Comparison of ENCODE assay signal across 8 mouse cellular contexts in the genomic region with DNA sequence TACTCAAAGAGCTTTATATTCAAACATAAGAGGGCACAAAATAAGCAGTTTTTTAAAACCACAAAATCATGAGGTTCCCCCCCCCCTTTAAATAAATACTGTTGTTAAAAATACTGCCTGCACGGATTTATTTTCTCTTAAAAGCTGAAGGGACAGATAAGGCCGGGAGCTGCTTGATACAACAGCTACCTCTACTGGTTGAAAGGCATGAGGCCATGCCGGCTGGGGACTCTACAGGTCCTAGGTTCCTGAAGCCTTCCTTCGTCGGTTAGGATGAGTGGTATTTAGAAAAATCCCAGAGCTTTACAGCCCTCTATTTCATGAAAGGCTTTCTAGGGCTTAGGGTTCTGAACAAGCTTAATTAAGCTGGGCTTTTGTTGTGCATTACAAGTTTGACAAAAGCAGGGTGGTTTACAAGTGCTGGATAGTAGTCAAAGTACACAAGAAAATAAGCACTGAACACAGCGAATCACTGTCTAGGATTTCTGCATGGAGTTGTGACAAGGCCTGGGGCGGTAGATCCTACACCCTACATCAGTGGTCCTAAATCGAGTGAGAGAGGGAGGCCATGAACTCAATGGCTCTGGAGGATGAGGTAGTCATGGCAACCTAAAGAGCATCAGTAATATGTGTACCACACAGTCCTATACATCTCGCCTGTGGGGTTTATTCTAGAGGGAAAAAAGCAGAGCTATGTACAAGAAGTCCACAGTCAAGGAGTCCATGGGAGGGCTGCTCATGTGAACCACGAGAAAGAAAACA.
DNase-seq lines count a peak whose midpoint lies in the region; ATAC-seq and TF ChIP-seq lines count a peak whose summit lies in the region.
"Had no signal": no experiment of that assay in that cellular context is flagged by ENCODE, and none has a peak within 500 bp of the region (broad histone marks: within the 10 kb centered on the region; RNA-seq: fewer than 3 reads in every experiment).

No protein-coding gene starts in this region.

- H3K9ac ChIP-seq in hindbrain, postnatal 0 days (replicated peaks; ENCODE audit: low read length): no peak overlapping the region
- no peak overlapping the region for H3K9ac ChIP-seq in stomach, embryonic 14.5 days (replicated peaks; ENCODE audit: low read depth, low read length)
- H3K9ac ChIP-seq: limb, embryonic 15.5 days had no signal

- WGBS in embryonic facial prominence, embryonic 10.5 days: 48% methylated on average over 10 of the region's 10 CpGs
- WGBS in hindbrain, postnatal 0 days: 24% methylated on average over 10 of the region's 10 CpGs
- WGBS in stomach, embryonic 14.5 days: 46% methylated on average over 10 of the region's 10 CpGs

- H3K4me1 ChIP-seq in embryonic facial prominence, embryonic 10.5 days: no peaks in the 10 kb centered on the region
- H3K4me1 ChIP-seq in hindbrain, postnatal 0 days (ENCODE audit: insufficient read depth, low read length): no peaks in the 10 kb centered on the region
- no peaks in the 10 kb centered on the region for H3K4me1 ChIP-seq in stomach, embryonic 14.5 days (ENCODE audit: control insufficient read depth, insufficient read depth, low read length)
- H3K4me1 ChIP-seq: limb, embryonic 15.5 days had no signal

- no peaks in the 10 kb centered on the region for H3K36me3 ChIP-seq in embryonic facial prominence, embryonic 10.5 days (replicated peaks)
- no peaks in the 10 kb centered on the region for H3K36me3 ChIP-seq in hindbrain, postnatal 0 days (ENCODE audit: insufficient read depth, low read length)
- H3K36me3 ChIP-seq in stomach, embryonic 14.5 days (ENCODE audit: control insufficient read depth, insufficient read depth, low read length): no peaks in the 10 kb centered on the region
- H3K36me3 ChIP-seq: limb, embryonic 15.5 days had no signal

- DNase-seq in left cerebral cortex, adult 18-20 months (ENCODE audit: low spot score in 2 of 2): peak; percentile 42 to 50
- DNase-seq in left cerebral cortex, adult 11 months (ENCODE audit: low spot score): no peak
- peak; percentile 61 for DNase-seq in adipocyte (ENCODE audit: low spot score)
- peak; percentile 42 for DNase-seq in embryonic facial prominence, embryonic 10.5 days (ENCODE audit: low spot score)
- DNase-seq in hindbrain, postnatal 0 days (ENCODE audit: low spot score): peak; percentile 79
- DNase-seq in lung, postnatal 10 days: peak; percentile 65

- H3K4me2 ChIP-seq in hindbrain, postnatal 0 days (ENCODE audit: low read depth, low read length): no peak overlapping the region
- no peak overlapping the region for H3K4me2 ChIP-seq in stomach, embryonic 14.5 days (replicated peaks; ENCODE audit: low read depth, low read length)
- H3K4me2 ChIP-seq: limb, embryonic 15.5 days had no signal

- H3K27me3 ChIP-seq in embryonic facial prominence, embryonic 10.5 days (replicated peaks; ENCODE audit: low read depth, poor library complexity, severe bottlenecking): peaks cover 8% of the 10 kb centered on the region; the same call in 1 of the 2 replicates
- H3K27me3 ChIP-seq in hindbrain, postnatal 0 days (ENCODE audit: insufficient read depth, low read length): no peaks in the 10 kb centered on the region
- no peaks in the 10 kb centered on the region for H3K27me3 ChIP-seq in stomach, embryonic 14.5 days (ENCODE audit: control insufficient read depth, insufficient read depth, low read length)
- H3K27me3 ChIP-seq: limb, embryonic 15.5 days had no signal

- peak; percentile 87 for TF ChIP-seq CTCF in hindbrain, postnatal 0 days (IDR thresholded peaks at IDR 0.05; ENCODE audit: low read depth)

- H3K9me3 ChIP-seq in embryonic facial prominence, embryonic 10.5 days: no peaks in the 10 kb centered on the region
- no peaks in the 10 kb centered on the region for H3K9me3 ChIP-seq in hindbrain, postnatal 0 days (ENCODE audit: low read length)
- H3K9me3 ChIP-seq in stomach, embryonic 14.5 days (ENCODE audit: control insufficient read depth, low read depth, low read length): no peaks in the 10 kb centered on the region
- H3K9me3 ChIP-seq: limb, embryonic 15.5 days had no signal

- no peak overlapping the region for H3K4me3 ChIP-seq in embryonic facial prominence, embryonic 10.5 days
- no peak overlapping the region for H3K4me3 ChIP-seq in hindbrain, postnatal 0 days (ENCODE audit: low read length)
- H3K4me3 ChIP-seq in stomach, embryonic 14.5 days (ENCODE audit: low read depth, low read length): no peak overlapping the region
- H3K4me3 ChIP-seq: limb, embryonic 15.5 days had no signal

- no peak overlapping the region for H3K27ac ChIP-seq in embryonic facial prominence, embryonic 10.5 days (replicated peaks)
- no peak overlapping the region for H3K27ac ChIP-seq in hindbrain, postnatal 0 days
- no peak overlapping the region for H3K27ac ChIP-seq in stomach, embryonic 14.5 days (ENCODE audit: low read length)
- H3K27ac ChIP-seq: limb, embryonic 15.5 days had no signal

- peak; percentile 86 for ATAC-seq in hindbrain, postnatal 0 days
- peak; percentile 74; the same call in 1 of the 2 replicates for ATAC-seq in stomach, embryonic 14.5 days (ENCODE audit: insufficient number of reproducible peaks, insufficient read depth, low FRiP score, low read depth)
